Mouse (Mus musculus) frontal cortex, postnatal 25 days (tissue): Measurements from ENCODE around the gene Tppp3.

Experiments used
- DNase-seq, 2 experiments: peaks; one replicate each; pipeline ENCODE4 v3.0.0; 2022; ENCODE audit warnings: low spot score in 2 of 2

Gene Tppp3

DNA sequence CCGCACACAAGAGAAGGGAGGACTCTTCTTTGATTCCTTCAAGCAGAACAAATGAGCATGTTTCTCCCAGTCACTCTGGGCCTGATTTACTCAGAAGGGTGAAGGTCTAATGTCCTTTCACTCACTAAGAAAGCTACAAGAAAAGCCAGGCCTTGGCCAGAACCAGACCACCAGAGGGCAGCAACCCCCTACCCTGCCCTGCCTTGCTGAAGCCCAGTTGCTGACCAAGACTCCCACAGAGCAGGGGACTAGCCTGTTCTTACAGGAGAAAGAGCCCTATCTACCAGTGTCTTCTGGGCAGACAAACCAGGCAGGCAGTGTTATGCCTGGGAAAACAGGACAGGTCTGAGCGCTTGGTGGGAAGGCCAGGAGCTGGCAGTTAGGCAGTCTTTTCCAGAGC is 13.1 kb upstream of the Tppp3 start:
- no peak for DNase-seq

DNA sequence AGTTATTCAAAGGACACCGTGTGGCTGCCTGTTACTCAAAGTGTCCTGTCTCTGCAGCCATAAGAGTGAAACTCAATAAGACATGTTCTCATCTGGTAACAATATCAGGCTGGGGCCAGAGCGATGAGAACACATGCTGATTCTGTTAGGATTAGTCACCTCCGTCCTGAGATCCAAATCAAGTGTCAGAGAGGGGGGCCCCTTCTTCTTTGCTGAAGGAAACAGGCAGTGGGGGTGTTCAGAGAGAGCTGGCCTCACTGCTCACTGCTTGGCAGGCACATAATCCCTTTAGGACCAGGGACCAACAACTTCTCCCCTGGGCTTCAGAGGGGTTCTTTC is 12.7 kb upstream of the Tppp3 start:
- DNase-seq: no peak

DNA sequence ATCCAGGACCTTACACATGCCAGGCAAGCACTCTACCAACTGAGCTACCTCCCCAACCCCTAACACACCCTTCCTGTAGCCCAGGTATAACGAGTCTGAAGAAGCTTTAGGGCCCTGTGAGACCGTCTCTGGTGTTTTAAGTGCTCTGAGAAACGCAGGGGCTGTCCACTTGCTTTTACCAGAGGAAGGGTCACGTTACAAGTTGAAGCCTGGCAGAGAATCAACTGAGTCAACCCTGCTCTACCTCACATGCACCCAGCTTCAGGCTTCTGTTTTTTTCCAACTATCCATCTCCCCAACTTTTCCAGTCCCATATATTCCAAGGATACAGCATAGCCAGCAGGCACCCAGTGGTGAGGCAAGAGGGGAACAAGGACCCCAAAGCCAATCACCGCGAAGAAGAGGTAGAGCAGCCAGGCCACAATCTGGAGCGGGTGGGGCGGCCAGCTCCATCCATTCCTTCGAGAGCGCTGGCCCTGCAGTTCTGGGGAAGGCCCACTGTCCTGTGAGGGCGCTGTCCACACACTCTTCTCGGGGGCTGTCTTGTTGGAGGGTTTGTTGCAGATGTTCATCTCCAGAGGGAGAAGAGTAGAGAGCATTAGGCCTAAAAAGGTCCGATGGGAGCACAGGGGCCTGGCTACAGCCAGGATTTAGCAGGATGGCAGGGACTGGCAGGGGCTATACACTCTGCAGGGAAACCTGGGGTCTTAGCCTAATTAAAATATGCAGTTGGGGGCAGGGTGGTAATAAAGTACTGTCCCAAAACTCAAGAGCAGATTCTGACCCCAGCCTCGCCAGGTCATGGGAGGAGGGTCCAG is 12.1 kb upstream of the Tppp3 start:
- DNase-seq: no peak

DNA sequence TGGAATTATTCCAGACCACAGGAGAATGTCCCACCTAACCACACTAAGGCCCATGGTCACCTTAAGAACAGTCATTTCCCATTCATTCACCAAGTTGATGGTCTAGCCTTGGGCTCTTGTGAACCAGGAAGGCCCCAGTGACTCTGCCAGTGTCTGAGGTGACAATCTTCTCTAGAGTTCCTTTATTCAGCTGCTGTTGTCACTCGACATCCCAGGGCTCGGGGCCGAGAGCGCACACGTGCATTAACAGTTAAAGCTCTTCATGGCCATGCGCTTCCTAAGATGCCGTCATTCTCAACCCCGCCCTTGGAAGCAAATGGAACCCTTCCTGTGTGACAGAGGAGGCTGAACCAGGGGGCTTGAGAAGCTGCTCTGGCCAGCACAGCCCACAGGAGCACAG is 10.8 kb upstream of the Tppp3 start:
- DNase-seq: no peak

DNA sequence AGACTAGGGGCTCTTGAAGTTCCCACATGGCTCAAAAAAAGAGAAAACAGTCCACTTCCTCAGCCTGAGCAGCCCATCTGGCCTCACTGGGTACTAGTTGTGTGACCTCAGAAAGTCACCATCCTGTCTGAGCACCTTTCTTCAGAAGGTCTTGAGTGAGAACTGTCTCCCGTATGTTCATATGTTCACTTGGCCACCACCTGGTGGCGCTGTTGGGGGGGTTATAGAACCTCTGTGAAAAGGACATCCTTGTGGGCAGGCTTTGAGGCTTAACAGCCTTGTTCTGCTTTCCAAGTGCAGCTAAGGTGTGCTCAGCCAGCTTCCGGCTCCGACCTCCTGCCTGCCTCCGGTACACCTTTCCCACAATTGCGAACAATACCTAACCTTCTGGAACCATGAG is 10.1 kb upstream of the Tppp3 start:
- DNase-seq: no peak

DNA sequence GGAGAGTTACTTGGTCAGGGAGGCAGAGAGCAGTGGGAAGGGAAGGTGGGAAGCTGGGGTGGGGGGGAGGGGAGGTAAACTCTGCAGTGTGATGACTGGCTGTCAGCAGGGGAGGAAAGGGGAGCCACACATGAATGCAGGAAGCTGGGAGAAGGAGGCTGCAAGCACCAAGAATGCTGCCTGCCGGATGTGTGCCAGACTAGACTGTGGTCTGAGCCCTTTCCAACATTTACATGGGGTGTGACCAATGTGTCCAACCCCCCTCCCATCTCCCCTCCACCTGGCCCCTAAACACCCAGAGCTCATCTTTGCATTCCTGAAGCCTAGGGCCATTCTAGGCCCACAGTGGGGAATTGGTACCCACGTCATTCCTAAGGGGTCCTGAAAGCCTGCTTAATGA is 9.7 kb upstream of the Tppp3 start:
- DNase-seq: no peak

DNA sequence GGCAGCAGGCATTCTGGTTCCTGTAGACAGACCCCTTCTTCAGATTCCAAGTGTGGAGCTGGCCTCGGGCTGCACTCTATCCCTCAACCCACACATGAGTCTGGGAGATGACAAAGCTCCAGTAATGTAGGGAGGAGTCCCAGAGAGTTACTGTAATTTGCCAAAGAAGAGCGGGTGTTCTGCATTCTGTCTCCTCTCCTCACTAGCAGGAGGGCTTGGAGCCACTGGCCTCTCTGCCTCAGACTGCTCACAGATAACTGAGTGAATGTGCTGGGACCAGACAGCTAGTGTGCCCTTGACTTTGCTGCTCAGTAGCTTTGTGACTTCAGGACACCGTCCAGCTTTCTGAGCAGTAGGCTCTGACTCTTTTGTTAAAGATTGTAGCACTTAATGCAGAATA is 6.5 kb upstream of the Tppp3 start:
- DNase-seq: no peak

DNA sequence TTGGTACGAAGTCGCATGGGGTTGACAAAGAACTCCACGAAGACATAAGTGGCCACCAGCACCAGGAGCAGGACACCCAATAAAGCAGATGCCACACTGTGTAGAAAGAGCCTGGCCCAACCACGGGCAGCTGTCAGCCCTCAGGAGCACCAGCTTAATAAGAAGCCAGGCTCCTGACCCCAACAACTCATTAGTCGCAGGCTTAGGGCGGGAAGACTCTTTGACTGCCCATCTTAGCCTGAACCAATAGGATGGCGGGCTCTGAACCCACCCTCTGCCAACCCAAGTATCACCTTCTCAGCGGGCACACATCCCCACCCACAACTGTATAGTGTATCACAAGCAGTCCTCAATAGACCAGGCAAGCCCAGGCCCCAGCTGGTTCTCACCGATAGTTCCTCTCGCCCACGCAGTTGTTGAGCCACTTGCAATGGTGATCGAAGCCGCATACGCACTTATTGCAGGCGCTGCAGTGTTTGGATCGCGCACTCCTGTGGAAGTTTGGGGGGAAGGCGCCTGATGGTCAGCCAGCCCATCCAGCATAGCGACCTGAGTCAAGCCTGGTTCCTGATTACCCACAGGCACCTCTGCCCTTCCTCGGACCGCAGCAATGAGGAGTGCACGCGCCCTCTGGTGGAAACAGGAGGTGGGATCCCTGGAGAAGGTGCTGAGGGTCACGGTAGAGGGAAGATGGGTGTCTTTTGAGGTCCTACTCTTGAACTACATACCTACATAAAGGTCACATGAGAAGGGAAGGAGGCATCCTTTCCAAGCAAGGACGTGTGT is 5.5 kb upstream of the Tppp3 start:
- DNase-seq: no peak

DNA sequence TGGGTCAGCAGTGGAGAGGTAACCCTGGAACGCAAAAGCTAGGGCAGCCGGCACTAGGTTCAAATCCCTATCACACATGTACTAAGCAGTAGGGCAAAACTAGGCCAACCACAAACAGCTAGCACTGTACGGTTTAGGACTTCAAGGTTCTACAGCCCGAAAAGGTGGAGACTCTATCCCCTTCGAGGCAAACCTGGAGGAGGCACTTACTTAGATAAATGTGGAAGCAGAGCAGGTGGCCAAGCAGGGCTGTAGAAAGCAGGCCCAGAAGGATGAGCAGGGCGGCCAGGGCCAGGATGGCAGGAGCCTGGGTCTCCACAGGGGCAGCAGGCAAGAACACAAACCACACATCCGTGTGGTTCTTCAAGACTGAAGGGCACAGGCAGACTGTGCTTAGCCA is 4.8 kb upstream of the Tppp3 start:
- DNase-seq: no peak

DNA sequence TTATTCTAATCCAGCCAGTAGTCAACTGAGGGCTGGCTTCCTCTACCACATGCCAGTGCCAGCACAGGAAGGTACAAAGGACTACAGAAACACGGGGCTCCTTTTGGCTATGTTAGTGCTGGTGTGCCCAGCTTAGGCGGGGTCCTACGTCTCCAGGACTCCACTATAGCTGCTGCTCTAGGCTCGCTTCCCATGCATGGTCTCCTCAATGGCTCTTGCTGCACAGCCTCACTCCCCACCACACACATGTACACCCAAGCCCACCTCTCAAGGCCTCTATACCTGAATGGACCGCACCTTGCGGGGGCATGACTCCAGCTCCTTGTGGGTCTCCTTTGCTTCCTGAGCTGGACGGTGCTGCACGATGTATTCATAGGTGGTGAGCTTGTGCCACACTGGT is 4.4 kb upstream of the Tppp3 start:
- no peak for DNase-seq

DNA sequence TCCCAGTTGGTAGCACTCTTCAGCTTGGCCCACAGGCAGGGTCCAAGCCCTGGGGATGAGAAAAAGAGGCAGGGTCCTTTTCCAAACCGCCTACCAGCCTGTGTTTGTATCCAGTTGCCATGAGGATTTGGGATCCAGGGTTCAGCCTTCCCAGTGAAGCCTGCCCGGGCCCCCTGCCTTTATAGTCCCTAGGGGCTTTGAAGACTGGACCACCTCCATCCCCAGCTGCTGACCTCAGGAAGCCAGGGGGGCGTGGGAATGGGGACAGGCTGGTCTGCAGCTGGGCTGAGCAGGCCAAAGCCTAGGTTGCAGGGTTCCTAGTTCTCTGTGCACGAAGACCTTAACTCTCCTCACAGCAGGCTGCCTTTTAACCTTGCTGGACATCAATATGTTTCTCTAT is 3.9 kb upstream of the Tppp3 start:
- DNase-seq: no peak

DNA sequence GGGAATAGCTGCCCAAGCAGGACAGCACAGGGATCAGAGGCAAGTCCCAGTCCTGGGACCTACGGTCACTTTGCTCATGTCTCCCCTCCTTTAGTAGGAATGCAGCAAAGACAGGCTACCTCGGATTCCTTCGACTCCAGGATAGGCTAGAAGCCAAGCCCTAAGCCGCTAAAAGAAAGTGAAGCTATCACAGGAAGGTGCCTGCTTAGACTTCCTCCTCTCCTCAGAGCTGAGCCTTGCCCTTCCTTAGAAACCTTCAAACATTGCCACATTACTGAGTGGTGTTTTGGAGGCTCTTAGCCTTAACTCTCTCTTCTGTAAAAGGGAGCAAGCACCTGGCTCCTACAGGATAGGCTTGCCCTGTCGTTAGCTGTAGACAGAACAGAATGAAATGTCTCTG is 3.4 kb upstream of the Tppp3 start:
- no peak for DNase-seq

DNA sequence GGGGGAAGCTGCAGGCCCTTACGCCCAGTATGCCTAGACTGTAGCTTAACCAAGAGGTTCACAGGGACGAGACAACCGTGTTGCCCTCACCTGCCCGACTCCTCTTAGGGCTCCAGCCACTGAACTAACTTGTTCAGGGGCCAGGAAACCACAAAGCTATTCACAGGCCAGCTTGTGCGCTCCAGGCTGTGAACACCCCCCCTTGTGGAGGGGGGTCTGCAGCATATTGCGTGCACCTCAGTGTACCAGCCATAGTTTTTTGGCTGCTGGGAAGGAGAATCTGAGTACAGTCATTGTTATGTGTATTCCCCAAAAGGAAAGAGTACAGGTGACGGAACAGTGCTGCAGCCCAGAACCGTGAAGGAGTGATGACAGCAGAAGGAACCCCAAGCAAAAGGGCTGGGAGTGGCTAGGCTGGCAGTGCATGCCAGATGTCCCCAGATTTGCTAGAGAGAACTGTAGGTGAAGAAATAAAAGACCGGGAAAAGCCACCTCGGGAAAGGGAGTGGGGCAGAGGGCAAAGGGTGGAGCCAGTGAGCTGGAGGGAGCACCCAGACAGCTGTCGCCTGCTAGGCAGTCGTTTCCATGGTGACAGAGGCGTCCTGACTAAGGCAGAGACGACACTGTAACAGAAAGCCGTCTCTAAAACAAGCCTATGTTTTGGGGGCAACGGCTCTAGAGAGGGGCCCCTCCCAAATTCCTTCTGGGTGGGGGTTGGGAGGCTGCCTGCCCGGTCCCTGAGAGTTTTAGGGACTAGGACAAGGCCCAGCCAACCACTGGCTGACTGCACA is 2.7 kb upstream of the Tppp3 start:
- DNase-seq: no peak

DNA sequence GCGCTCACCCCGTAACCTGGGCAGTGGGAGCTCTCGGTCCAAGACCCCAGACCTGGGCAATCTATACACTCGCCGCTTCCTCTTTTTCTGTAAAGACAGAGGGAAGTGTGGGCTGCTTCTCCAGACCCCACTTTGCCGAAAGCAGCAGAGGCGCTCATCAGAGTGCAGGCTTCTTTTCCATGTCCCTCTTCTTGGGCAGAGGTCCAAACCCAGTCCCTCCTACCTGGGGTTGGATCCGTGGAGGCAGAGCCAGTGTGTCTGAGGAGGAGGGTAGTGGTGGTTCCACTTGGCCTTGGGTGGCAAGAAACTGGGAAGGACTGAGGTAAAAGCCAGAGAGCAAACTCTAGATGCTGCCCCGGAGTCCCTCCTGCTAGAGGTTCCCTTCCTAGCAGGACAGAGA is 1.7 kb upstream of the Tppp3 start:
- DNase-seq: no peak

DNA sequence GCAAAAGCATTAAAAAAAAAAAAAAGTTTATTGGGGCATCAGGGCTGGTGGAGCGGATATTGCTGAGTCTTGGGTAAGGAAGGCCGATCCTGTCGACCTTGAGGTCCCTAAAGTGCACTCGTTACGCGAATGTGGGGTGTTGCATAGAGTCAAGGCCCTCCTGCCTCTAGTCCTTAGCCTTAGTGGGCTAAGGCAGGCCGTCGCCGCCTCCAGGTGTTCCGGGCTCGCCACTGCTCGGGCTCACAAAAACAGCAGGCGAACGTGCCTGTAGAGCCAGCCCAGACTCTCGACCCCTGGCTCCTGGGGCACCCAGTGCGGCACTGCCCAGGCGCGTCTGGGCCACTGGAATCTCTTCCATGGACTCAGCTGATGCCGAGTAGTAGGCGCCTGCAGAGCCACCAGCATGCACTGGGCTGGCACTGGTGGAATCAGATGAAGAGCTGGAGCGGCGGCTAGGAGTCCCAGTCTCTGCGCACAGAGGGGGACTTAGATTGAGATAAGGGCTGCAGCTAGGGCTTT is 1.1 kb upstream of the Tppp3 start:
- no peak for DNase-seq

DNA sequence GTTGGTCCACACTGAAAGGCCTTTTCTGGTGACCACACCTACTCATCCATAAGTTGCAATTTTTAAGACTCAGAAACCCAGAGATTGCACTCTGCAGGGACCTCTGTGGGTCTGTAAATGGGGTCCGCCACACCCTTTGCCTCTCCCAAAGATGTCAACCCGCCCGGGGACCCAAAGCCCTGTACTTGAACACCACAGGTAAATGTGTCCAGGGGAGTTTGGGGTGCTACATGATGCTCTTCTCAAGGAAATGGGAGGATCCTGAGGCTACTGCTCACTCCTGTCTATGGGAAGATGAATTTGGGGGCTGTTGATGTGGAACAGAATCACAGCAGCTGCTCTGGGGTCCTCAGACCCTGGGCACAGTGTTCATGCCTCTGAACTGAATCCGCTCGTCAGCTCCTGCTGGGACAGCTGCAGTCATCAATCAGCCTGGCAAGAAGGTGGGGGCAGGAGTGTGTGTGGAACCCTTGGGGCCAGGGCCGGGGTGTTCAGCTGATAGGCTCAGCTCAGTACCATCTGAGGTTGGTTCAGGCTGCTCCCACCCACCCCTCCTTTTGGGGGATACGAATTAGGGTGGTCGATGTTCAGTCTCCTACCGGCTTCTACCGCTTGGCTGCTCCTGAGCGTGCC is 529 bp downstream of the Tppp3 start:
- DNase-seq: no peak

DNA sequence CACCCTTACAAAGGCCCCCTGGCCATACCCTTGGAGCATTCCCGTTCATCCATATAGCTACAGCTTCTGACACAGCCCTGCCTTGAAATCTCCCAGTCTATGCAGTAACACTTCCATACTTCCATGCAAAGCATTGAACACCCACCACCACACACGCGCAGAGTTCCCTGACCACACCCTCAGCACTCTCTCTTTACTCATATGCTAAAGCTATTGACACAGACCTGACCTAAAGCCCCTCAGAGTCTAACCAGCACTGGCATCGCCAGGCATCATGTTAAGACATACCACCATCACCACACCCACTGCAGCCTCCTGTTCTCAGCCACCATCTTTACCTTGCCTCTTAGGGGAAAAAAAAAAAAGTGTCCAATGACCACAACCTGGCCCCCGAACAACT is 1.1 kb downstream of the Tppp3 start:
- DNase-seq: no peak

DNA sequence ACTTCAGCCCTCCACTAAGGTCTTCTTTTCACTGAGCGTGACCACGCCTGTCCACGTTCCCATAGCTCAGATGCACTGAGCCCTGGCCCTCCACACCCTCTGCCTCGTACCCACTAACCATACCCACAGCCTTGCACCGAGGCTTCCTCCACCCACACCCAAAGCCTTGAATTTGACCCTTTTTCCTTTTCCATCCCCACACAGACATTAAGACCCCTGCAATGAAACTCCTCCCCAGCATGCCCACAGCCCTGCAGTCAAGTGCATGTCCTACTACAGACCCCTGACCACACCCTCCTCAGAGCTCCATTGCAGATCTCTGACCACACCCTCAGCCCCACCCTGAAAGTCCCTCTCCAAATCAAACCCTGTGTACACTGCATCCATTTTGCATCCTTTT is 1.5 kb downstream of the Tppp3 start:
- DNase-seq: no peak

DNA sequence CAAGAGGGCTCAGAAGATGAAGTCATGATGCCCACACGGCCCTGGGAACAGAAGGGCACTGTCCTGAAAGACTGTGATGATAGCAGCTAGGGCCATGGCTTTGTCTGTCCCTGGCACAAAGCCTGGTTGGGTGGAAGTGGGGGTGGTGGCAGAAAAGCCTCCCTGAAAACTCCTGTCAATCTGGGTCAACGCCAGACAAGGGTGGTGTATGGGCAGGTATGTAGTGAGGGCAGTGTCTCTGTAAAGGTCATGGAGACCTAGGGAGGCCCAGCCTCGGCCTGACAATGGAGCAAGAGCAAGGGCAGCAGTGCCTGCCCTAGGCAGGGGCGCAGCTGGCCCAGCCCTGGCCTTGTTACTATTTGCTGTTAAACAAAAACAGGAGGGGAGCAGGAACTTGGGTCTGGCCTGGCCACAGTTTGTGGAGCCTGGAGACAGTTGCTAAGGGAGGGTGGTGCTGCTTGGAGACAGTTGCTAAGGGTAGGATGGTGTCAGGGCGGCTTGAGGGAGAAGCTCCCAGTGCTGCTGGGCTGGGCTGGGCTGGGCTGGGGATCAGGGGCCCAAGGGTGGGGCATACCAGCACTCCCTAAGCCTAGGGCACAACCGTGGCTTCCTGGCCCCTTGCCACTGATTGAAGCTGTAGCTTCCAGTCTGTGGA is 2.2 kb downstream of the Tppp3 start:
- no peak for DNase-seq

DNA sequence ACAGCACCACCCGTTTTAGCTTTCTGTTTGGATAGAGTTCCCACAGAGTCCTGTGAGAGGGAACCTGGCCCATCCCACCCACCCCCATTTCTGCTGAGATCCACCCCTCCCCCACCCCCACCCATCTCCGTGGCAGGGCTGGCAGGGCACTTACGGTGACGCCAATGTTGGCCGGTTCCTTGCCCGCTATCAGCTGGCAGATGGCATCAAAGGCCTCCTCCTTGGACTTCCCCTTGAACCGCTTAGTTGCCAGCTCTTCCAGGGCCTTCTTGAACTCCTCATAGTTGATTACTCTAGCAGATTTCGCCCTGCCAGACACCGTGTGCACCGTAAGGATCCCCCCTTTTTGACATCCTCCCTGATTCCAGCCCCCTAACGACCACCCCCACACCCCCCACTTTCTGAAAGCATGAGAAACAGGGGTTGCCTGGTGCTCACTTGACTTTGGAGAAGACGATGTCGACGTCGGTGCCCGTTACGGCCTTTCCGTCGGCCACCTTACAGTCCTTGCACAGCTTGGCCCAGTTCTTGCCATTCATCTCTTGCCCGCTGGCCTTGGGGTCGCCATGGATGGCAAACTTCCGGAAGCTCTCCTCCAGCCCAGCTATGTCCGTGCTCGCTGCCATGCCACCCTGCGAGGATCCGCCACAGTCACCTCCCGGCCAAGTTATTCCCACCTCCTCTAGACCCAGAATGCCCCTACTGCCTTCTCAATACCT is 3.2 kb downstream of the Tppp3 start:
- DNase-seq: no peak
